Mouse (Mus musculus) kidney, adult 2 months (tissue): Measurements from ENCODE around the gene Hmcn2.

Experiments
- CTCF ChIP-seq: fragments of 200-500 bp; conservative IDR thresholded peaks from 2 replicates; pipeline ENCODE4 v1.5.1; 2011; ENCODE audit warnings: low read depth, mild to moderate bottlenecking, control low read depth, low read length, moderate library complexity, mixed read lengths; ENCODE audit not compliant: insufficient read depth, insufficient read length
- POLR2A ChIP-seq: fragments of 200-500 bp; IDR thresholded peaks from one replicate; pipeline ENCODE4 v1.6.1; 2011; ENCODE audit warnings: low read depth, low read length, control low read depth

DNA sequence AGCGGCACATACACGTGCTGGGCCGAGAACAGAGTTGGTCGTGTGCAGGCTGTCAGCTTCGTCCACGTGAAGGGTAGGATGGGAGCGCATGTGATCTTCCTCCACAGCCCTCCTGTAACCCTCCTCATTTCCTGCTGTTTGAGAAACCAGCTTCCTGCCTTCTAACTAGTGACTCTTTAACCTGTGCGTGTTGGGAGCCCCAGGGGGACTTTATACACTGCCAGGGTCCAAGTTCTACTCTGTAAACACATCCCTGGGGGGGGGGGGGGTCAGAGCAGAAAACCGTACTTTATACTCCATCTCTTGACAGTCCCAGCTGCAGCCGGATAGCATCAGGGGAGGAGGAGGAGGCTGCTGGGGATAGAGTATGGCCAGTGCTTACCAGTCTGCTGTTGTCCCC is 120.5 kb downstream of the Hmcn2 start:
- TF ChIP-seq CTCF = no peak
- TF ChIP-seq POLR2A = no peak
